Mouse (Mus musculus) thymus, adult 2 months (tissue): Measurements from ENCODE around the gene Mcat.

Source experiments
- CTCF ChIP-seq: fragments of 200-500 bp; IDR thresholded peaks from 2 replicates; pipeline ENCODE4 v1.5.1; 2012; ENCODE audit warnings: mild to moderate bottlenecking, control low read depth, low read length, moderate library complexity, borderline replicate concordance; ENCODE audit not compliant: control insufficient read depth, poor library complexity, insufficient read depth; ENCODE audit errors: extremely low read depth
- POLR2A ChIP-seq: fragments of 200-500 bp; IDR thresholded peaks from 2 replicates; pipeline ENCODE4 v1.6.1; 2012; ENCODE audit warnings: mild to moderate bottlenecking, low read length, control low read depth, moderate library complexity; ENCODE audit not compliant: control insufficient read depth, poor library complexity, insufficient read depth; ENCODE audit errors: extremely low read depth

- TF ChIP-seq POLR2A (no peak), CTCF (no peak)
Observed at GRCm38 (mm10) chr15:83546029-83546428, 17.6 kb downstream of the Mcat start.
